Mouse (Mus musculus): ENCODE results near the gene Slc7a8.

Gene Slc7a8

DNA sequence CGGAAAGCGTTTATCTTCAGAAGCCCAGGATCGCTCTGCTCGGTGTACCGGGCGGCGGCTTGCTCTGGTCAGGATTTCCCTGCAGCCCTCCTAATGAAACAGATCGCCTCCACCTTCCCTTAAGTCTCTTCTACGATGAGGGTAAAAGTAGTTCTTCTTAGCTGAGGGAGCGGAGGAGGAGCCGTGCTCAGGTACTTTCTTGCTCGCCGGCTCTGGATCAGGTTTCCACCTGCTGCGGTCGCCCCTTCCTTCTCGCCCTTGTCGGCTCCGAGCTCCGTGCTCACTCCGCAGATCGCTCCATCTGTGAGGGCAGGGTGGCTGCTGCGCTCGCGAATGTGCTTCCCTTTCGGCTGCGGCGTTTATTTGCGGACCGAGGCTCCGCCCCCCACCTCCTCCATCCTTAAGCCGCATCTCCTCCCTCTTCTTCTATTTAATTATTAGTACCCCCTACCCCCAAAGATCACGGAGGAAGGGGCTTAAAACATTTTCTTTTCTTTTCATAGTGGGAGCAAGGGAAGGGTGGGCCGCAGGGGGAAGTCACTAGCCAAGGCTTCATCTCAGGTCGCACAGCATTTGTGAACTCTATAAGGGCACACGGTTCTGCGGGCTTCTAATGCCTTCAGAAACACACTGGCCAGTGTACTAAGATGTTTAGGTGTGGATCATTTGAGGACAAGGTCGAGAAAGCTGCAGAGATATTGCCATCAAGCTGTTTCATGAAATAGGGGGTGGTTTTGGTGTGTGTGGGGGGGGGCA is at the start of gene Slc7a8:
Gene Slc7a8, minus strand, starts transcription at position 337 of the 756 bp plus-strand sequence.
- peak; percentile 81 for DNase-seq

DNA sequence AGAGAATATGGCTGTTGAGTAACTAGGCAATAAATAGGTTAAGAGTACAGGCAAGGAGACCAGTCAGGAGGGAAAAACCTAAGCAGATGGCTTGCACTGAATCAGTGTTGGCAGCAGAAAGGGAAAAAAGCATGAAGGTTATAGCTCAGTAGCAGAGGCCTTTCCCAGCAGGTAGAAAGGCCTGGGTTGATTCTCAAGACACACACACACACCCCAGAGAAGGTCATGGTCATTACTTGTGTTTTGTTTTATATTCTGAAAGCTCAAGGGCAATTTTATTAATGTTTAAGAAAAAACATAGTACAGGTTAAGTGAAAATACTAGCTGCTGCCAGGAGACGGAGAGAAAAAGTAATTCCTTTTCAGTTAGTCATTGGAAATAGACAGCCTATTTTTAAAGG is 42.0 kb upstream of the Slc7a8 start:
- no peak for DNase-seq

DNA sequence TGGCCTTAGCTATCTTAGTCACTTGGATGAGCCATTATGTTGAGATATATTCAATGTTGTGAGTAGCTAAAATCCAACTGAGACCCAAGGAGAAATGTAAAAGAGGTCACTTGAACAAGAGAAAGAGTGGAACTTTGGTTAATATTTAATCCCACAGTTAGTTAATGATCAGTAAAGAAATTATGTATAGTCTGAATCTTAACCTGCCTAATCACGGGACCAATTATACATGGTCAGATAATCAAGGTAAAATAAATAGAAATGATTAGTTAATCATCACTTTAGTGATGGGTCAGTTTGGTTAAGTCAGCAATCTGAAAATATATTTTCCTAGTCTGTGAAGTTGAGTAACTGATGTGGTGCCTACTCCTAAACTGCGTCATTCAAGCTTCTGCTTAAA is 40.6 kb upstream of the Slc7a8 start:
- no peak for DNase-seq

DNA sequence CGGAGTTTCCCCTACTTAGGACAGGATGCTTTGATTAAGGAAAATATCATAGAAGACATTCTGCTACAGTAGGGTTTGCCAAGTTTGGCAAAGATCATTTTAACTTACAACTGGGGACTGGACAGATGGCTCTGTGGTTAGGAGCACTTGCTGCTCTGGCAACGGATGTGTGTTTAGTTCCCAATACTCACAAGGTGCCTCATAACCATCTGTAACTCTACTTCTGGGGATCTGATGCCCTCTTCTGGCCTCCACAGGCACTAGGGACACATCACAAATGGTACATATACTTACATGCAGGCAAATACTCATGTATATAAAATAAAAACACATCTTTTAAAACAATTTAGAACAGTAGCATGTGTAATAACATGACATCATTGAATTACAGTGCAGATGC is 36.0 kb upstream of the Slc7a8 start:
- DNase-seq: peak; percentile 17

DNA sequence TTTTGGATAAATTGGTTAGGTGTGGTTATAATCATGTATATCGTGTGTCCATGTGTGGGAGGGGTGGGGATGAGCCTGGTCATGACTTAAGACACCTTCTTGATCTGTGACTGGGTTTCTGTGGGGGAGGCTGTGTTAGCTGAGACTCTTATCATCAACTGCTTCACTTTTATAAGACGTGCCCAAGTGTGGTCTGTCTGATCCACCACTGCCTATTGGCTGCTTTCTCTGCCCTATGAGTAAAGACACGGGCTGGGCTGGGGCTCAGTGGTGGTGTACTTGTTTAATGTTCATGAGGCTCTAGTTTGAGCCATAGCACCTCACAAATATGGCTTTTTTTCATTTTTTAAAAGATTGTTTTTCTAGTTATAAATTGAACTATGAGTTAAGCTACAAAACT is 34.0 kb upstream of the Slc7a8 start:
- DNase-seq: no peak

DNA sequence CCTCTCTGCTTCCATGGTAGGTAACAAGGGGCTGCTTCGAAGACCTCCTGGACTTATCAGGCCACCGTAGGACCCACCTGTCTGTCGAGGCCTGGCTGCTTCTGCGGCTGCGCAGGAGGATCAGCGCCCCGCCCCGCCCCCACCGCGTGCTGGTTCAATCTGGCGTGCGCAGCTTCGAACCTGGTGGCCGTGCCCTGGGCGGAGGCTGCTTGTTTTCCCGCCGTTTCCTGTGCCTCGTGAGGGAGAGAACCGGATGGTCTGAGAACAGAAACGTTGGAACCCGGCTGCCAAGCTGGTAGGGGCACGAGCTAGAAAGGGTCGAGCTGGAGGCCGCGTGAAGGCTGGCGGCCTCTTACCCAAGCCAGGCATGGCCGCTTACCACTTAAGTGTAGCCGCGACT is 32.2 kb upstream of the Slc7a8 start, which contains the start of gene Rnf212b:
Gene Rnf212b, plus strand, starts transcription at position 151 of the 400 bp plus-strand sequence.
- DNase-seq: no peak

DNA sequence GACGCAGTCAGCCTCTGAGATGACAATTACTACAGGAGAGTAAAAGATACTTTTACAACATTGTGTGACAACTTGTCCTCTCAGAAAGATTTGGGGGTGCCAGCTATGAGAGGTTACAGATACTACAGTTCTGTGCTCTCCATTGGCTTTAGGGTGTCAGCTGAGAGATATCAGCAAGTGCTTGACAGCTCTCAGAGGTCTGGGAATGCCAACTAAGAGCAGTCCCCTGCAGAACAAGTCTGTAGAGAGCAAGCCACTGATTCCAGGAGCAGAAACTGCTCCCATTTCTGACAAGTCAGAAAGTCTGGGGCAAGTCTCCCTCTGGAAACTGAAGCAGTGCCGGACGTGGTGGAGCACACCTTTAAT is 27.9 kb upstream of the Slc7a8 start:
- DNase-seq: no peak

DNA sequence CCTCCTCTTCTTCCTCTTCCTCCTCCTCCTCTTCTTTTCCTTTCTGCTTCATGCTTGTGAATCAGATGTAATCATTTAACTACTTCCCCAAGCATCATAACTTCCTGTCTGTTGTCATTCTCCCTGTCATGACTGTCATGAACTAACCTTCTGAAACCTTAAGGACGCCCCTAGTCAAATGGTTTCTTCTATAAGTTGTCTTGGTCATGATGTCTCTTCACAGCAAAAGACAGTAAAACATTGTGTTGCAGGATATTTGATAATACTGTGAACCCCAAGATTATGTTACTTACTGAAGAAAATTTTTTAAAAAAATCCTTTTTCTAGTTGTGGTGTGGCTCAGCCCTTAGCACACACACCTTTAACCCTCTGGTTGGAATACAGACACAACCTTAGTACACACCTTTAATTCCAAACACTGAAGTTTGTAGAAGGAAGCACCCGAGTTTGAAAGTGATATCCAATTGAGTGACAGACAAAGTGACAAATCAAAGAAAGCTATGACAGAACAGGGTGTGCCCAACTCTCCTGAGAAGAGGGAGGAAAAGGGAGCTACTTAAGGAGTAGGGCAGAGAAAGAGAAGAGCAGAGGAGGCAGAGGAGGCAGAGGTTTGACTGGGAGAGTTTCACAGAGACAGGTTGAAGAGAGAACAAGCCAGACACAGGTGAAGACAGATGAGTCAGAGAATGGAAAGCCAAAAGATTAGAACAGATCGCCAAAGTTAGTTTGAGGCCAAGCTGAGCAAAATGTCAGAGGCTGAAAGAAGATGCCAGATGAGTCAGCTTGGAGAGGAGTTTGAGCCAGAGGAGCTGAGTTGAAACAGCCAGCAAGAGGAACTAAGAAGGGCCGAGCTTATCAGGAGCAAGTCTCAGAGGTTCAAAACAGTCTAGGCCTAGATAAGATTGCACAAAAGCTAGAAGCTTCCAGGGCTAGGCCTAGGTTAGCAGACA is 27.2 kb upstream of the Slc7a8 start:
- peak; percentile 3 for DNase-seq

DNA sequence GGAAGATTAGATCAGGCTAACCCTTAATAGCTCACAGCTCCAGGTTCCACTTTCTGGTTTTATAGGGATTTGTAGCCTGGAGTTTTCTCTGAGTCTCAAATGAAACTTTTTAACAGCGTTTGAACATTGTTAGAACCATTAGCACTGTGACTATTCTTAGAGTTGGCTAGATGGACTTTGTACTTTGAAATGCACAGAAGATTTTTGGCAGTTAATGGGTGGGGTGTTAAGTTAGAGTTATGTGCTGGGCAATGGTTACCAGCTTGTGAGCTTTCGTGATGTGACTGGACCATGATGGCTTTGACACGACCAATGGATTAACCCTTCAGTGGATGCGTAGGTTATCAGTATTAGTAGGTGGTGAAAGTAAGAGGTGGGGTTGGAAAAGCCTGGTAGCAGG is 24.4 kb upstream of the Slc7a8 start:
- no peak for DNase-seq

DNA sequence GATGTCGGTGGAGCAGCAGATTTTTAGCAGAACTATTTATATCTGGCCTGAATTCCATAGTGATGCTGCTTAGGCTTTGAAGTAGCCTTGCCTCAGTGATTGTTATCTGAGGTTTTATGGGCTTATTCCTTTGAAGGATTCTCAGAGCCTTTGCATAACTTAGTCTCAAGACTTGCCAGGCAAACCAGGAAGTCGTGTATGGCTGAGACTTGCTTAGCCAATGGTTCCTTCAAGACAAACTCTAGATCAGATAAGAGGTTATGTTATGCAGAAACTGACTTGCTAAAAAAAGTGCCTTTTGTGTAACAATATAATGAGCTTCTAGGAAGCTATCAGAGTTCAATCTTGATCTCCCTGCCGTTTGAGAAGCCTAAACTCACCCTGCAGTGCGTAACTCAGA is 20.7 kb upstream of the Slc7a8 start:
- DNase-seq: no peak

DNA sequence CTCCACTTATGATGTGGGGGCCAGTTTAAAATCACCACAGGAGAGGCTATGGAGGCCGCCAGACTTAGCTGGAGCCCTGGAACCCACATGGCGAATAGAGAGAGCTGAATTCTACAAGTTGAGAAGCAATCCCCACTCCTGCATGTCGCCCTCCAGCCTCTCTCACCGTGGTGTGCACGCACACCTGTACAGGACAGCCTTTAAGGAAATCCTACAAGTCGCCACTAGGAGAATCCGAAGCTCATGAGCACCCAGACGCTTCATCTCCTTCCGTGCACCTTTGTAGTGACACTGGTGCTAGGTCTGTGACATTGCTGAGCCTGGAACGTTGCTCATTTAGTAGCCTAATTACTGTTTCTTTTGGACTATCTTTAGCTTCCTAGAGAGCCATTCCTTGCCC is 17.9 kb upstream of the Slc7a8 start:
- no peak for DNase-seq

DNA sequence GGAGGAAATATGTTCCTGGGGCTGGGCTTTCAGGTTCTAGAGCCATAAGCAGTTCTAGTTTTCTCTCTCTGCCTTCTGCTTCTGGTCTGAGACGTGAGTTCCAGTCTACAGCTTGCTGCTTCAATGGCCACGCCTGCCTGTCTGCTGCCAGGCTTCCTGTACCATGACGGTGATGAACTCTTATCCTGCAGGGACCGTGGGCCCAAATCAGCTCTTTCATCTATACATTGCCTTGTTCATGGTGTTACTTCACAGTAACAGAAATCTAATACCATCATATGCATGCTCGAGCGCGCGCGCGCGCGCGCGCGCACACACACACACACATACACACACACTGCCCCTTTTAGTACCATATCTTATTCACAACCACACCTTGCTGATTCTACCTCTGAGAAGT is 15.0 kb upstream of the Slc7a8 start:
- no peak for DNase-seq

DNA sequence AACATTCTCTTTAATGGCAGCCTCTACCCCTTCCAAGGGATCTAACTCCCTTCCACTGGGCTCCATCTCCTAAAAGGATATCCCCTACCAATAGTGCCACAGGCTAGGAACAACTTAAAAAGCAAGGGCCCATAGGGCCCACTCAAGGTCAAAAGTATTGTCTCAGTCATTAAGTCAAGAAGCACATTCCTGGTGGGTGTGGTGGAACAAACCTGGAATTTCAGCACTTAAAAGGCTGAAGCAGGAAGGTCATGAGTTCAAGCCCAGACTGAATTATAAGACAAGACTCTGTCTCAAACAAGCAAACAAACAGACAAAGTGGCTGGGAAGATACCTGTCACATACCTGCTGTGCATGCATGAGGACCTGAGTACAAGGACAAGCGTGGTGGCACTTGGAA is 14.2 kb upstream of the Slc7a8 start:
- no peak for DNase-seq

DNA sequence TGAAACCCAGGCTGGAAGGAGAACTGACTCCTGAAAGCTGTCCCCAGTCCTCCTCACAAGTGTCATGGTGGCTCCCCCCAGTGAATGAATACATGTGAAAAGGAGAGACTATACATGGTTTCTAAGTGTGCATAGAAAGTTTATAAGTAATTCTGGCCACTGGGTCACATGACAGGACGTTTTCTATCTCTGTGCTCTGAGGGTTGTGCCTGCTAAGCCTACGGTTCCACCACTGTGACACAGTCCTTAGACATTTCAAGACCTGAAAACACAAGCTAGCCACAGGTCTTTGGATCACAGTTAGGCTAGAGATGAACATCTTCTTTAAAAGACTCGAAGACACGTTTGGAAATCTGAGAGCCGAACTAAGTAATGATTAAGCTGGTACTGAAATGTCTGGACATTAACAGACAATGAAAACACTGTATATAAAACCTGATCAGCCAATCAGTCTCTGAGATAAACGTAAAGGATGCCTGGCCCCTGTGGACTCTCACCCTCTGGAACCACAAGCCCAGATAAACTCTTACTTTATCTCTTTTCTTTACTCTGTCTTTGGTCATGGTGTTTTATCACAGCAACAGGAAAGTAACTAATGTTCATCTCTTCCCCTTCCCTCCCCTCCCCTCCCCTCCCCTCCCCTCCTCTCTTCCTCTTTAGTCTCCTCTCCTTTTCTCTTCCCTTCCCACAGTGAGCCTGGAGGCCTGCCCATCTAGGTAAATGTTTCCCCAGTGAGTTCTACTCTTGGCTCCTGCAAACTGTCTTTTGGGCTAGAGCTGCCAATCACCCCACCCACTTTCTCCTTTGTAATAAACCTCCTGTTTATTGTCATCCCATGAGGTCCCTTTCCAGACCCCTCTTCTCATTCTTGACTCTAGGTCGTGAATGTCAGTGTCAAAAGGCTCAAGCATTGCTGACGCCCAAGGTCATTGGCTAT is 12.4 kb upstream of the Slc7a8 start:
- no peak for DNase-seq

DNA sequence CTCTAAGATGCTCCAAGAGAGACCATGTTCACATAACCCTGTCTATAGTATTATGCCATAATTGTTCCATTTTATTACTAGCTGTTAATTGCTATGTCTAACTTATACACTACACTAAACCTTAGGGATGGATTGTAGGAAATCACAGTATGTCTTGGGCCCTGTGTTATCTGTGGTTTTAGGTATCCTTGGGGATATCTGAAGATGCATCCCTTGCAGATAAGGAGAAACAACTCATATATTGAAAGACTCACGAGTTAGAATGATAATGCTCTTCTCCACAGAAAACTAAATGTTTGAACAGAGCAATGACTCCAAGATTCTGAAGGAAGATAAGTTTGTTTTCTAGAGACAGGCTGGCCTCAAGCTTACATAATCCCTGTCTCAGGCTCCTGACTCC is 11.6 kb upstream of the Slc7a8 start:
- DNase-seq: no peak

DNA sequence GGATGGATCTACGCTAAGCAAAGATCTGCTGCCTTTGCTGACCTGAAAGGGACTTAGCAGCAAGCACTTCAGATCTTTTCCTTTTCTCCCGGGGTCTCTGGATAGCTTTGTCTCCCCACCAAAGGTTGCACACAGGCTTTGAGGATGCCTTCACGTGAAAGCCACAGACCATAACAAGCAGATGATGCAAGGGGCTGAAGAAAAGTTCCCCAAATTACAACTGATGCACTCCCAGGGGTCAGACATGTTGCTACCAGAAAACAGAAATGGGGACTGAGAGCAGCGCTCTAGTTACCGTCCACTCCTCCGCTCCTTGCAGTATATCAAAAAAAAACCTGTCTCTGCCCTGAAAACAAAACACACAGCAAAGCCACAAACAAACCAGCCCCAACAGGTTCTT is 10.4 kb upstream of the Slc7a8 start:
- no peak for DNase-seq

DNA sequence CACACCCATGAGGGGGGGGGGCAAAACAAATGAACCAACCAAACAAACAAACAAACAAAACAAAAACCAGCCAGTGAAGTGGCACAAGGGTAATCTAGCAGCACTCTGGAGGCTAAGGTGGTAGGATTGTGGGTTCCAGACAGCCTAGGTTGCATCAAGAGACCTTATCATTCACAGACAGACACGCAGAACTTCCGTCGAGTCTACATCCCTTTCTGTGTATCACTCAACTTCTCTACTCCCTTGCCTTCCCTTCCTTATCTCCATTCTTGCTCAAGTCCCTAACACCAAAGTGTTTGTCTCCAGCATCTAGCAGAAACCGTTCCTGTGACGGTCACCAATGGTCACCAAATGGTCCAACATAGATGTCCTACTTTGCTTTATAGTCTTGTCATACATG is 6.5 kb upstream of the Slc7a8 start:
- DNase-seq: no peak

DNA sequence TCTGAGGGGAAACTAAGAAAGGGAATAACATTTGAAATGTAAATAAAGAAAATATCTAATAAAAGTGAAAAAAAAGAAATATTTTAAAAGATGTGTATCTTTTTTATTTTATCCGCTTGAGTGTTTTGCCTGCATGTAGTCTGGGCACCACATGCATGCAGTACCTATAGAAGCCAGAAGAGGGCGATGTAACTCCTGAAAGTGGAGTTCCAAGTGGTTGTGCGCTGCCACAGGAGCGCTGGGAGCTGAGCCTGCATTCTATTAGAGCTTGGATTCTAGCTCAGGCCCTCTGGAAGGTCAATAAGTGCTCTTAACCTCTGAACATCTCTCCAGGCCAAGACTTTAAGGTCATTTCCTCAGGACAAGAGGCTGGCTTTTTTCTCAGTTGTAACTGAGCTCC is 5.5 kb upstream of the Slc7a8 start:
- no peak for DNase-seq

DNA sequence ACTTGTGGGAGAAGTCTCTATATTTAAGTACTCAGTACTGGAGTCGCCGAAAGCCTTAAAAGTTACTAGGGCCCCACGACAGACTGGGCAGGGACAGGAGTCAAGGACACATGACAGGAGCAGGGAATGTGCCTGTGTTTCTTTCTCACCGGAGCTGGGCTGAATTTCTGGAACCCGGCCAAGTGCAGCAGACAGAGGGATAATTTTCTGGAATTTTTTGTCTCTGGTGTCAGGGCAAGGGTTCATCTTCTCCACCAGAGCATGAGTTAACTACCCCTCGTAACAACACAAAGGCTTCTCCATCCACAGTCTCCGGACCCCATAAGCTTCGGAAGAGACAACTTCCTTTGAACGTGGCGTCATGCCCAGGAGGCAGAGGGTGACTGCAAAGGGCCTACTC is 4.7 kb upstream of the Slc7a8 start:
- no peak for DNase-seq

DNA sequence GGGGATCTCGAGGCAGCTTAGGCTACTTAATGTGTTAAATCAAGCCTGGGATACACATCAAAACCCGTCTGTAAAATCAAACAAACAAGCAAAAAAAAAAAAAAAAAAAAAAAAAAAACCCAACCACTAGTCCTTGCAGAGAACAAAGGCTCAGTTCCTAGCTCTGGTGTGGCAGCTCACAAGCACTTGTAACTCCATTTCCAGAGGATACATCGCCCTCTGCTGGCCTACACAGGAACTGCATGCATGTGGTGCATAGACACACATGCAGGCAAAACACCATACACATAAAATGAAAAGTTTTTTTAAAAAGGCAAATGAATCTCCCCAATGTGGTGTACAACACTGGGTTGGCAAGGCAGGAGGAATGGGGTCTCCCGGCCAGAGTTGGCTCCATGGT is 4.2 kb upstream of the Slc7a8 start:
- DNase-seq: peak; percentile 51

DNA sequence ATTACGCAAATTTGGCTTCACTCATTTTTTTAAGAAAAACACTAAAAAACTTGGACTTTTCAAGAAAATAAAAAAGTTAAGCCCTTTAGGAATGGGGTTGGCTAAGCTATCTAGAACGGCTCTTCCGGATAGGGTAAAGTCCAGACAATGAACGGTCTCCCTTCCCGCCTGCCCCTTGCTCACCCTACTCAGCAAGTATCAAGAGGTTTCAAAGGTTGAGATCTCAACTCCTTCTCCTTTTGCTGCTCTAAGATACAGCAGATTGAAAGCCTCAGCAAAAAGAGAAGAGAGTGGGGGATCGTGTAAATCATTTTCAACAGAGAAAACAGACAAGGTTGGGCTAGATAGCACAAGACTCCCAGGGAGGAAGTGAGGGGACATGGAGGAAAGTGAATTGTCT is 1.2 kb upstream of the Slc7a8 start:
- no peak for DNase-seq

DNA sequence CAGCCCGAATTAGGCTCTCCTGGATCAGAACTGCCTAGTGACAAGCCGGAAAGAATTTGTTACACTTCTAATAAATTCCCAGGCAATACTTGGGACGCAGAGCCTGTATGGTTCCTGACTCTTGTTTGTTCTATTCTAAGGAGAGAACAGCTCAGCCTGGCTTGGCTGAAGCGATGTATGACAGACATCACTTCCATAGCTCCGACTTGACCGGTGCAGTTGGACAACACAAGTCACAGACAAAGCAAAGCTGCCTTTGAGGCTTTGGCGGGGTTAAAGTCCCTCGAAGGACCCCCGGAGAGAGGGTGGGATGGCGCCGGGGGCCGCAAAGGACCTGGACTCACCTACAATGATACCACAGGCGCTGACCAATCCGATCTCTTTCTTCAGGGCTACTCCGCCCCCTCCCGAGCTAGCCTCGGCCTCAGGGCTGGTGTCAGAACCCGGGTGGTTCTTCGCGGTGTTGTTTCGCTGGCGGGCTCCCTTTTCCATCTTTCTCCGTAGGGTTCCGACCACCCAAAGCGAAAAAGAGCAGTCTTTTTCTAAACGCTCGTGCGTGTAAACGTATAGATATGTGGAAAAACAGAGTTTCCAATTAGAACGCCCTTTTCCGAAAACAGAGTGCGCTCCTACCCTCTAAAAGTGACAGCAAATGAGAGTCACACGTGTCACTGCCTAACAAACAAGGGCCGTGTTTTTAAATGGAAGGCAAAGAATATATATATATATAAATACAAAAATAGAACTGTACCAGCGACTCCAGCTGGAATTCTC is 723 bp downstream of the Slc7a8 start:
- DNase-seq: peak; percentile 79
